Mouse (Mus musculus) liver, adult (tissue): ENCODE data around the gene Dhx30.
A peak's percentile ranks its signal among the peaks of the same experiment; 100 is the strongest.

Experiments used
- GATA4 ChIP-seq: IDR thresholded peaks from 2 replicates; pipeline ENCODE4 v1.6.1; 2014; ENCODE audit warnings: mild to moderate bottlenecking, low read length; ENCODE audit not compliant: insufficient replicate concordance

Dhx30 gene

GRCm38 (mm10) chr9:110117779-110118139, at the start of gene Dhx30:
Dhx30 (minus strand) TSS chr9:110117830.
- no peak for TF ChIP-seq GATA4

DNA sequence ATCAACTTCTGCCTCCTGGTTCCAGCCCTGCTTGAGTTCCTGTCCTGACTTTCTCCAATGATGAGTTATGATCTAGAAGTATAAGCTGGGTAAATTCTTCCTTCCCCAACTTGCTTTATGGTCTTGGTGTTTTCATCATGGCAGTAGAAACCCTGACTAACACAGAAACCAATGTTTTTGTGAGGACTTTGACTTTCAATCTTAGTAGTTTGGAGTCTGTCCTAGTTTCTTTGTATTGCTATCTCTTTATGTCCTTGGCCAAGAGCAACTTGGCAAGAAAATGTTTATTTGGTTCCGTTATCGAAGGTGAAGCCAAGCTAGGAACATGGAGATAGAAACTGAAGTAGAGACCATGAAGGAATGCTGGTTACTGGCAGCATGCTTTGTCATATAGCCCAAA, 45.4 kb upstream of the Dhx30 start:
- TF ChIP-seq GATA4 = peak; percentile 42; the same call in 1 of the 2 replicates

- TF ChIP-seq GATA4 = no peak
These were observed 44.8 kb upstream of the Dhx30 start for GRCm38 (mm10) chr9:110162441-110162840.

DNA sequence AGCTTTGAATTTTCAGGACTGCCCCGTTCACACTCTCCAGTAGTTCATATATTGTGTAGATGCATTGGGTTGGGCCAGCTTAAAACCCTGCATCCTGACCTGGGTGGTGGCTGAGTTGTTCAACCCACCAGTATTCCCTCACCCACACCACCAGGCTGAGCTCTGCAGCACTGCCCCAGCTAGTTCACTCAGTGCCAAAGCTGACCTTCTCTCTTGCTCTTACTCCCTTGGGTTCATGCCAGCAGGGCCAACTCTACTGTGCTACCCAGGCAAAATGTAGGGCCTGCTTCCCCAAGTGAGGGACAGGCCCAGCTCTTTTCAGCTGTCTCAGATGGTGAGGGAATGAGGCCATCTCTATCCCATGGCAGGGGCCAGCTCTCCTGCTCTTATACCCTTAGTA, 41.4 kb upstream of the Dhx30 start:
- TF ChIP-seq GATA4 = no peak

DNA sequence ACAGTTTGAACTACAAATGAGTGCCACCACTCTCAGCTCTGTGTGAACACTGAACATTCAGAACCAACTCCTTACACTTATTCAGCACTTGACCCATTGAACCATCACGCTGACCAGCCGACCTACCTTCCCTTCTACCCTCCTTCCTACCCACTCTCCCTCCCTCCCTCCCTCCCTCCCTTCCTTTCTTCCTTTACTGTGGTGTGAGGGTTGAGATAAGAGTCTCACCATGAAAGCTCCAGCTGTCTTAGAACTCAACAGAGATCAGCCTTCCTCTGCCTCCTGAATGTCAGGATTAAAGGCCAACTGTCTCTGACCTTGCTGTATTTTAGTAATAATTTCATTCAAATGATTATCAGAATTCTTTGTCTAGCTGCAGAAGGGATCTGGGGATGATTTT, 31.0 kb upstream of the Dhx30 start:
- no peak for TF ChIP-seq GATA4

DNA sequence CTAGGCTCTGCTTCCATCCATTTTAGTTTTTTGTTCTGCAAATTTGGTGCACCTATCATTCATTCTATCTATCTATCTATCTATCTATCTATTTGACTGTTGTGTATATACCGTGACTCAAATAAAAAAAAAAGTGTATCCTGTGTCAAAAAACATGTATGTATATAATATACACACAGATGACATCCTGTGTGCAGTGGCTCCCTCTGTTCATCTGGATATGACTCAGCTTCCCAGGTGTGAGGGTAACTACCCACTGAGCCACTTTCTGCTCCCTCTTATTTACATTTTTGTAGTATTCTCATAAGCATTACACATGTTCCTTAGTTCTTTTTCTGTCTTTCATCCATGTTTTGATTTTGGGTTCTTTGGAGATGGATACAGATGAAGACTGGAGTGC, 24.5 kb upstream of the Dhx30 start:
- TF ChIP-seq GATA4 = no peak

DNA sequence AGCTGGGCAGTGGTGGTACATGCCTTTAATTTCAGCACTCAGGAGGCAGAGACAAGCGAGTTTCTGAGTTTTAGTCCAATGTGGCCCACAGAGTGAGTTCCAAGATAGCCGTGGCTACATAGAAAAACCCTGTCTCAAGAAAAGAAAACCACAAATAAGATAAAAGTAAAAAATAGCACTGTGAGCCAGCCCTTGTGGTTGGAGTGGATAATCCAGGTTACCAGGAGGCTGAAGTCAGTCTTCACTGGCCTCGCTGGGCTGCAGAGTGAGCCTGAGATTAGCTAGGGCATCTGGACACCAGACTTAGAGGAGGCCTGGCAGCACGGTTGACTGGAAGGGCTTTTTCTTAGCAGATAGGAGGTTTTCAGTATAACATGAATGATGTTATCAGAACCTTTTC, 21.5 kb upstream of the Dhx30 start:
- TF ChIP-seq GATA4 = no peak

DNA sequence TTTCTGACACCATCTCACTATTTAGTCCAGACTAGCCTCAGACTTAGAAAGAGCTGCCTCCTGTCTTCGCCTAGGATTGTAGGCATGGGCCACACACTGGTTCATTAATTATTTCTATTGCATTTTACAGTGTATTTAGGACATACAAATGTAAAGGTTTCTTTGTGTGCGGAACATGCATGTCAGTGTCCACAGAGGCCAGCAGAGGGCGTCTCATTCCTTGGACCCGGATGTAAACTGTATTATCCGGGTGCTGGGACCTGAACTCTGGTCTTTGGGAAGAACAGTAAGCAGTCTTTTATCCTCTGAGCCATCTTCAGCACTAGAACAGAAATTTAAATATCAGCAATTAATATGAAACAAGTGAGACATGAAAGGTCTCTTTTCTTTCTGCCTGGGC, 16.5 kb upstream of the Dhx30 start:
- no peak for TF ChIP-seq GATA4

GRCm38 (mm10) chr9:110132921-110133320, 15.3 kb upstream of the Dhx30 start:
- TF ChIP-seq GATA4 = no peak

DNA sequence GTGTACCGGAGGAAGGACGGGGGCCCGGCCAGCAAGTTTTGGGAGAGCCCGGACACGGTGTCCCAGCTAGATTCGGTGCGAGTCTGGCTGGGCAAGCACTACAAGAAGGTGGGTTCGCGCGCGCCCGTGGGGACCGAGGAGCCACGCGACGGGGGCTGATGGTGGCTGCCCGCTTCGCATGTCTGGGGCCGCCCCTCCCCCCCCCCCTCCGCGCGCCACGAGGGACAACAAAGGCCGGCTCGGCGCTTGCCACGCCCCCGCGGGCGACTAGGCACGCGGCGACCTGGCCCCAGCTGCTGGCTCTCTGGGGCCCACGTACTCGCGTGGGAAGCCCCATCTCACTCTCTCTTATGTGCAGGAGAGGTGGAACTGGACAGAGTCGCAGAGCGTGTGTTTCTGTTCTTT, 14.6 kb upstream of the Dhx30 start:
- no peak for TF ChIP-seq GATA4

GRCm38 (mm10) chr9:110131525-110132197, 14.0 kb upstream of the Dhx30 start:
- TF ChIP-seq GATA4 = peak; percentile 47; the same call in 1 of the 2 replicates

DNA sequence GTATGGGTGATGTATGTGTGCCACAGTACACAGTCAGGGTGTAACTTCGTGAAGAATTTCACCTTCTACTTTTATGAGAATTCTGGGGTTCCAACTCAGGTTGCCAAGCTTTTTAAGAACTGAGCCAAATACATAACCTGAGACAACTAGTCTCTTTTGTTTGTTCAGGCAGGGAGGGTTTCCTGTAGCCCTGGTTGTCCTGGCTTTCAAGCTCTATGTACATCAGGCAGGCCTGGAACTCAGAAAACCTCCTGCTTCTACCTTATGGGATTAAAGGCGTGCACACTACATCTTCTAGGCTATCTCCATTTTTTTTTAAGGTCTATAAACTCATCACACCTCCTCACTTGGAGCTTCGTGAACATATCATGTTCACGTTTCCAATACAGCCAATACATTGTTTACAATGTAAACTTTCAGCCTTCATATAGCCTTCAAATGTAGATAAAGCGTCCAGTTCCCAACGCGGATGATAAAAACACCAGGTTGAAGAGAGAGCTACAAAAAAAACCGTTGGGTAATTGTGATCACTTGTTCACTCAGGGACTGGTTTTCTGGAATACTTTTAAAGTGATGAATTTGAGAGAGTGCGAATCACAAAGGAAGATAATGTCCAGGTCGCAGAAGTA, 13.4 kb upstream of the Dhx30 start:
- TF ChIP-seq GATA4 = no peak

- TF ChIP-seq GATA4 = no peak
These were observed 5.7 kb upstream of the Dhx30 start for GRCm38 (mm10) chr9:110123322-110123721.

GRCm38 (mm10) chr9:110121424-110121823, 3.8 kb upstream of the Dhx30 start:
- no peak for TF ChIP-seq GATA4

GRCm38 (mm10) chr9:110118249-110118648, 619 bp upstream of the Dhx30 start:
- no peak for TF ChIP-seq GATA4

- no peak for TF ChIP-seq GATA4
These were observed 452 bp downstream of the Dhx30 start, which contains the start of gene Smarcc1 for GRCm38 (mm10) chr9:110116977-110117778. Smarcc1 (plus strand) TSS chr9:110117708.
